Mouse (Mus musculus): ENCODE results near the gene Cttn. TPM values are rescaled to one million over a fixed set of nuclear protein-coding genes. Genes with fewer than 3 reads are reported as not detected.

Gene Cttn
- polyA plus RNA-seq, 1 experiment: 177 TPM

DNA sequence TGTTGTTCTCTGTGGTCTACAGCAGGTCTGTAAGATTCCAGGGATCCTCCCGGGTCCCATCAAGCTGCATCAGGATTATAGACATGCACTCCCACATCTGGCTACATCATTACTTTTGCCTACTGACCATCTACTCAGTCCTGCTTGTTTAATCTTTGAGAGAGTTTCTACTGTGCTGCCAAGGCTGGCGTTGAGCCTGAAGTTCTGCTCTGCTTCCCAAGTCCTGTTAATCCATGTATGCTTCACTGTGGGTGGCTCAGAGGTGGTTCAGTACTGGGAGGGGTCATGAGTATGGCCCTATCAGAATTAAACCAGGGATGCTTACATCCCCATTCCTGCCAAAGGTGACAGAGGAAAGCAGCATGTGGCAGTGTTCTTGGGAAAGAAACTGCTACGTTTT lies 4.9 kb upstream of the Cttn start:
- Histone ChIP-seq H3K4me3 (ENCODE audit: insufficient read depth, poor library complexity, severe bottlenecking) (no peak overlapping the region), H3K36me3 (ENCODE audit: control insufficient read depth, insufficient read depth) (peaks cover 2% of the 10 kb centered on the region), H3ac (ENCODE audit: control insufficient read depth, insufficient read length, low read depth) (no peak overlapping the region), H3K79me3 (ENCODE audit: low read depth) (no peaks in the 10 kb centered on the region), H3K27me3 (ENCODE audit: control insufficient read depth, insufficient read depth, insufficient read length) (no peaks in the 10 kb centered on the region), H3K79me2 (ENCODE audit: control insufficient read depth, insufficient read depth) (no peaks in the 10 kb centered on the region)
- TF ChIP-seq CEBPB (IDR thresholded peaks at IDR 0.05; ENCODE audit: low read depth) (no peak), MYOD1 (IDR thresholded peaks at IDR 0.05; ENCODE audit: control insufficient read depth, insufficient read length, low read depth) (no peak)

DNA sequence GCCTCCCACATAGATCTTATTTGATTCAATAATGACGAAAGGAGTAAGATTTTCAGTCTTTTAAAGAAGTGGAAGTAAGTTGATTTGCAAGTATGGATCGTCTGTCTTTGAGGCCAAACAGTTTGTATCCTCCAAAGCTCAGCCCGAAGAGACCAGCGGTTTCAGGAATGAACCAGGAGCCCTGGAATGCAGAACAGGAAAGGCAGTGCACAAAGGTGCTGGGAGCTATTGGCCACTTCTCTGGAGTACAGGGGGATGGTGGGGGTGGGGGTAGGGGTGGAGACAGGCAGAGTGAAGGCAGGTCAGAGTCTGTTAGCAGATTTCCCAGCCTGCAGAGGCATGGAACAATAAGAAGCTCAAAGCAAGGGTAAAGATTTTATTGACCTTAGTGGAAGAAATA lies 2.7 kb upstream of the Cttn start:
- no peaks in the 10 kb centered on the region for H3K27me3 ChIP-seq (ENCODE audit: control insufficient read depth, insufficient read depth, insufficient read length)
- peaks cover 12% of the 10 kb centered on the region for H3K79me3 ChIP-seq (ENCODE audit: low read depth)
- TF ChIP-seq MAX (IDR thresholded peaks at IDR 0.05) (no peak), USF1 (IDR thresholded peaks at IDR 0.05; ENCODE audit: low read depth) (no peak), FOSL1 (IDR thresholded peaks at IDR 0.05; ENCODE audit: insufficient read depth, low read length, poor library complexity, severe bottlenecking) (no peak), CTCF (IDR thresholded peaks at IDR 0.05; ENCODE audit: control insufficient read depth, insufficient read depth, insufficient read length) (no peak), CEBPB (IDR thresholded peaks at IDR 0.05; ENCODE audit: low read depth) (no peak), MYOG (IDR thresholded peaks at IDR 0.05; ENCODE audit: control insufficient read depth, extremely low read depth, insufficient read length) (no peak), MYOD1 (IDR thresholded peaks at IDR 0.05; ENCODE audit: control insufficient read depth, insufficient read length, low read depth) (no peak)
- H3K36me3 ChIP-seq (ENCODE audit: control insufficient read depth, insufficient read depth): no peaks in the 10 kb centered on the region
- peaks cover 20% of the 10 kb centered on the region for H3K79me2 ChIP-seq (ENCODE audit: control insufficient read depth, insufficient read depth)
- H3K4me3 ChIP-seq (ENCODE audit: insufficient read depth, poor library complexity, severe bottlenecking): no peak overlapping the region
- no peak overlapping the region for H3ac ChIP-seq (ENCODE audit: control insufficient read depth, insufficient read length, low read depth)

DNA sequence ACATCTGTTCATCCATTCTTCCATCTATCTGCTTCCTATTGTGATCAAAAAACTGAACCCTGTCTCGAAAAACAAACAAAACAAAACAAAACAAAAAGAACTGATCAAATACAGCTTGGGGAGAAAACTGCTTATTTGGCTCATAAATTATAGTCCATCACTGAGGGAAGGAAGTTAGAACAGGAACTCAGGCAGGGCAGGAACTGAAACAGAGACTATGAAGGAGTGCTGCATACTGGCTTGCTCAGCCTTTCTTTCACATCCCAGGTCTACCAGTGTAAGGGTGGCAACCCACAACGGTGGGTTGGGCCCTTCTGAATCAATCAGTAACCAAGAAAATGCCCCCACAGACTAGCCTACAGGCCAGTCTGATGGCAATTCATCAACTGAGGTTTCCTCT lies 294 bp upstream of the Cttn start:
- TF ChIP-seq MAX (IDR thresholded peaks at IDR 0.05) (no peak), CEBPB (IDR thresholded peaks at IDR 0.05; ENCODE audit: low read depth) (no peak), MYOG (IDR thresholded peaks at IDR 0.05; ENCODE audit: control insufficient read depth, extremely low read depth, insufficient read length) (no peak)
- Histone ChIP-seq H3K27me3 (ENCODE audit: control insufficient read depth, insufficient read depth, insufficient read length) (no peaks in the 10 kb centered on the region), H3K4me3 (ENCODE audit: insufficient read depth, poor library complexity, severe bottlenecking) (no peak overlapping the region), H3ac (ENCODE audit: control insufficient read depth, insufficient read length, low read depth) (no peak overlapping the region), H3K79me3 (ENCODE audit: low read depth) (peaks cover 35% of the 10 kb centered on the region), H3K36me3 (ENCODE audit: control insufficient read depth, insufficient read depth) (peaks cover 13% of the 10 kb centered on the region), H3K79me2 (ENCODE audit: control insufficient read depth, insufficient read depth) (peaks cover 44% of the 10 kb centered on the region)

DNA sequence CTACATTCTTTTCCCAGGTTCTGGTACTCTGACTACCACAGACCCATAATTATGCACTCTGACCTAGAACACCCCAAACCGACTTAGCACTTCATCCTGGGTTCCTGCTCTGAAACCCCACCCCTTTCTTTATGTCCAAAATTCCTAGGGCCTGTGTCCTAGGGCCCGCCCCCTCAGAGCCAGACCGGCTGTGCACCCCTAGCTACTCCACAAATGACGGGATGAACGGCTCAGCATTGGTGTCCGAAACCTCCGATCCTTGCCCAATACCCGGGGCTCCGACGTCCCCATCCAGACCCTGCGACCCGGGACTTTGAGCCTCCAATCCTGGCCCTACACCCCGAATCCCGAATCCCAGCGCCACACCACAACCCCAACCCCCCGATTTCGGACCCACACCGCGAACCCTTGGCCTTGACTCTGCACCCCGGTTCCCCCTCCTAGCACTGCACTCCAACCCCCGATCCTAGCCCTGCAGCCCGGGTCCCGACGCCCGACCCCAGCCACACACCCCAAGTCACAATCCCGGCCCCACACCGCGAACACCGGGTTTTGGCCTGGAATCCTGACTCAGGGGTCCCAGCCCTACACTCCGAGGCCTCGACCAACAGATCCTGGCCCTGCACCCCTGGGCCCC lies 783 bp downstream of the Cttn start:
- Histone ChIP-seq H3K79me2 (ENCODE audit: control insufficient read depth, insufficient read depth) (peaks cover 55% of the 10 kb centered on the region), H3K4me3 (ENCODE audit: insufficient read depth, poor library complexity, severe bottlenecking) (peak overlapping the region; percentile 97), H3ac (ENCODE audit: control insufficient read depth, insufficient read length, low read depth) (peak overlapping the region; percentile 70), H3K27me3 (ENCODE audit: control insufficient read depth, insufficient read depth, insufficient read length) (no peaks in the 10 kb centered on the region), H3K36me3 (ENCODE audit: control insufficient read depth, insufficient read depth) (peaks cover 22% of the 10 kb centered on the region), H3K79me3 (ENCODE audit: low read depth) (peaks cover 41% of the 10 kb centered on the region)
- no peak for TF ChIP-seq USF1 (IDR thresholded peaks at IDR 0.05; ENCODE audit: low read depth)
- no peak for TF ChIP-seq CTCF (IDR thresholded peaks at IDR 0.05; ENCODE audit: control insufficient read depth, insufficient read depth, insufficient read length)
- TF ChIP-seq MAX (IDR thresholded peaks at IDR 0.05): no peak
- no peak for TF ChIP-seq MYOG (IDR thresholded peaks at IDR 0.05; ENCODE audit: control insufficient read depth, extremely low read depth, insufficient read length)
- no peak for TF ChIP-seq CEBPB (IDR thresholded peaks at IDR 0.05; ENCODE audit: low read depth)
- no peak for TF ChIP-seq FOSL1 (IDR thresholded peaks at IDR 0.05; ENCODE audit: insufficient read depth, low read length, poor library complexity, severe bottlenecking)
- no peak for TF ChIP-seq MYOD1 (IDR thresholded peaks at IDR 0.05; ENCODE audit: control insufficient read depth, insufficient read length, low read depth)

GRCm38 (mm10) chr7:144469181-144469641 lies 1.6 kb downstream of the Cttn start:
- no peak for TF ChIP-seq CEBPB (IDR thresholded peaks at IDR 0.05; ENCODE audit: low read depth)
- no peak for TF ChIP-seq CTCF (IDR thresholded peaks at IDR 0.05; ENCODE audit: control insufficient read depth, insufficient read depth, insufficient read length)
- TF ChIP-seq MYOG (IDR thresholded peaks at IDR 0.05; ENCODE audit: control insufficient read depth, extremely low read depth, insufficient read length): no peak
- Histone ChIP-seq H3K79me2 (ENCODE audit: control insufficient read depth, insufficient read depth) (peaks cover 63% of the 10 kb centered on the region), H3K4me3 (ENCODE audit: insufficient read depth, poor library complexity, severe bottlenecking) (peak overlapping the region; percentile 97), H3K36me3 (ENCODE audit: control insufficient read depth, insufficient read depth) (peaks cover 29% of the 10 kb centered on the region), H3ac (ENCODE audit: control insufficient read depth, insufficient read length, low read depth) (peak overlapping the region; percentile 70), H3K27me3 (ENCODE audit: control insufficient read depth, insufficient read depth, insufficient read length) (no peaks in the 10 kb centered on the region), H3K79me3 (ENCODE audit: low read depth) (peaks cover 41% of the 10 kb centered on the region)

- Histone ChIP-seq H3K36me3 (ENCODE audit: control insufficient read depth, insufficient read depth) (peaks cover 33% of the 10 kb centered on the region), H3K27me3 (ENCODE audit: control insufficient read depth, insufficient read depth, insufficient read length) (no peaks in the 10 kb centered on the region), H3K79me3 (ENCODE audit: low read depth) (peaks cover 43% of the 10 kb centered on the region), H3K4me3 (ENCODE audit: insufficient read depth, poor library complexity, severe bottlenecking) (no peak overlapping the region), H3K79me2 (ENCODE audit: control insufficient read depth, insufficient read depth) (peaks cover 64% of the 10 kb centered on the region), H3ac (ENCODE audit: control insufficient read depth, insufficient read length, low read depth) (peak overlapping the region; percentile 53)
- TF ChIP-seq MAX (IDR thresholded peaks at IDR 0.05): no peak
- TF ChIP-seq MYOD1 (IDR thresholded peaks at IDR 0.05; ENCODE audit: control insufficient read depth, insufficient read length, low read depth): no peak
- TF ChIP-seq FOSL1 (IDR thresholded peaks at IDR 0.05; ENCODE audit: insufficient read depth, low read length, poor library complexity, severe bottlenecking): no peak
- TF ChIP-seq CTCF (IDR thresholded peaks at IDR 0.05; ENCODE audit: control insufficient read depth, insufficient read depth, insufficient read length): no peak
- TF ChIP-seq MYOG (IDR thresholded peaks at IDR 0.05; ENCODE audit: control insufficient read depth, extremely low read depth, insufficient read length): no peak
- no peak for TF ChIP-seq CEBPB (IDR thresholded peaks at IDR 0.05; ENCODE audit: low read depth)
- no peak for TF ChIP-seq USF1 (IDR thresholded peaks at IDR 0.05; ENCODE audit: low read depth)
Observed at GRCm38 (mm10) chr7:144468741-144469140, 2.1 kb downstream of the Cttn start.

Data from C2C12 (cell line).